Mouse (Mus musculus): ENCODE measurements around the gene Serinc4.

Gene Serinc4

DNA sequence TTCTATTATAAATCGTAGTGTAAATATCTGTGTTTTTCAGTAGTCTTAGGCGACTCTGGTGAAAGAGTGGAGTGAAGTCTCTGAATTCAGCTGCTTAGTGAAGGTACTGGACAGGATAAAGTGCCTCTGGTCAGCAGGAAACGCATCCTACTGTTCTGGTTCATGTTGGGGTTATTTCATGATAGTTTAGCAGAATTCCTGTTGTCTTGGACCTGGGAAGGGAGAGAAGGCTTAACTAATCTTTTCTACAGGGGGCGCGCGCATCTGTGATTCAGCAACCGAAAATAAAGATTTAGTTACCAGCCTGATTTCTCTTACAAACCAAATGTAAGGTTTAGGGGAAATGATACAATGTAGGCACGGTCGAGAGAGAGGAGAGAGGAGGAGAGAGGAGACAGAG lies 8.4 kb downstream of the Serinc4 start:
- DNase-seq (ENCODE audit: low read depth), result peak; percentile 29

GRCm38 (mm10) chr2:121447006-121447405 lies 9.6 kb downstream of the Serinc4 start:
- DNase-seq (ENCODE audit: low read depth), result no peak

DNA sequence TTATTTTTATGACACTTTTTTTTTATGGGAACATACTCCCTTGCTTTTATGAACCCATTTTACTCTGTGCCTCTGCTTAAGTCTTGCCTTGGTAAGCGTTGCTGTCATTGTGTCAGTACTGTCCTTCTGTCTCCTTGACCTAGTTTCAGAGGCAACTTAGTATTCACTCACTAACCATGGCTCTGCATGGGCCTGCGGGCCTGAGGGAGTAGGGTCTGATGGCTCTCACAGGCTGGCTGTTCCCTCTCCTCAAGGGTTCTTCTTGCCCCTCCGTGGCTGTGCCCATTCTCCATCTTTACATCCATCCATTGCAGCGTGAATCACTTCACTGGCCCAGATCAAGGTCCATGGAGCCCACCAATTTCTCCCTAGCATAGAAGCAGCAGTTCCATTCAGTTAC lies 10.1 kb downstream of the Serinc4 start:
- no peak for DNase-seq (ENCODE audit: low read depth)

DNA sequence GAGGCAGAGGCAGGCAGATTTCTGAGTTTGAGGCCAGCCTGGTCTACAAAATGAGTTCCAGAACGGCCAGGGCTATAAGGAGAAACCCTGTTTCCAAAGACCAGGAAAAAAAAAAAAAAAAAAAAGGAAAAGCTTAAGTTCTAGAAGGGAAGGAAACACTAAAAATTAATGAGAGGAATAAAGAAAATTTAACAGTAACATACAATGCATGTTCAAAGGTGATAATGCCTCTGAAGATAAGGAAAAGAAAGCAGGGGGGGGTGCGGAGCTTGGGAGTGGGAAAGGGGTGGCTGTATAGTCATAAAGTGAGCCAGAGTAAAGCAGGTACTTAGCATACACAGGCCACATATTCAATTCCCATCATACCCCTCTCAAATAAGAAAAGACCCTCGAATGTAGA lies 11.5 kb downstream of the Serinc4 start:
- no peak for DNase-seq (ENCODE audit: low read depth)

DNA sequence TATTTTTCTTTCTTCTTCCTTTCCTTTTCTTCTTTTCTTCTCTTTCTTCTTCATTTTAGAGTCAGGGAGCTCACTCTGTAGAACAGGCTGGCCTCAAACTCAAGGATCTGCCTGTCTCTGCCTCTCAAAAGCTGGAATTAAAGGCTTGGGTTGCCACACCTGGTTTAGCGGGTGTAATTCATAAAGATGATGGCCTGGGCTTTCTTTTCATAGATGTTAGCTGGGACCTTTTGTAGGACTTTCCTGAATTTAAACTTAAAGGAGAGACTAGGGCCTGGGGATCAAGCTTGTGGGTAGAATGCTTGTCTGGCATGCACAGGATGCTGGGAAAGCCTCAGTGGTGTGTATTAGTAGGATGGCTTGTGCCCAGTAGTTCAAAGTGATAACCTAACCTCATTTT lies 12.4 kb downstream of the Serinc4 start, which contains the start of gene Ell3:
TSS of gene Ell3 (minus strand) at position 101 of the 400 bp plus-strand sequence.
- no peak for DNase-seq (ENCODE audit: low read depth)

DNA sequence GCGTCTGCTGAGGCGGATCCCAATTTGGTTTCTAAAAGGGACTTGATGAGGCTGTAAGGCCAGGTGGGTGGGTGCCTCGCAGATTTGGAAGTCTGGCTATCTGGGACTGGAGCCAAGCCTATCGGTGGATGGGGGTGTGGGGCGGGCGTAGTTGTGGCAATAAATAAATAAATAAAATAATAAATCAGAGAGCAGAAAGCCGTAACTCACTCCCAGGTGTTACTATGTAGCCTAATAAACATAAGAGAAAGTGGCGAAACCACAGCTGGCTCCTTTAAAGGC lies 13.6 kb downstream of the Serinc4 start:
- no peak for DNase-seq (ENCODE audit: low read depth)

GRCm38 (mm10) chr2:121442259-121443067 lies 14.1 kb downstream of the Serinc4 start:
- peak; percentile 63 for DNase-seq (ENCODE audit: low read depth)

DNA sequence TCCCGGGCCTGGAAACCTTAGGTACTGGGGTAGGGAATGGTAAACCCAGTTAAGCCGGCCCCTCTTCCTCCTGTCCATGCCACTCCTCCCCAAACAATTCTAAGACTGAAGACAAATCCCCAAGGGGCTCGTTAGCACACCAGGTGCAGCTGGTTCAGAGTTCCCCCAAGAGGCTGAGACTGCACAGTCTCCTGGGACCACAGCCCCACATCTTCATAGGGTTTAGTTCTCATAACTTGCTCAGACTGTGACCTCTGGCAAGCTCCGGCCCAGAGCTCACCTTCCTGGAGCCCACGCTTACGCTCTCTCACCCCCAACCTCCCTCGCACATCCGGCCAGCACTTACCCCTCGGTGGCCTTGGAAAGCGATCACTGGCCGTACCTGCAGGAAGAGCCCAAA lies 14.8 kb downstream of the Serinc4 start:
- no peak for DNase-seq (ENCODE audit: low read depth)

DNA sequence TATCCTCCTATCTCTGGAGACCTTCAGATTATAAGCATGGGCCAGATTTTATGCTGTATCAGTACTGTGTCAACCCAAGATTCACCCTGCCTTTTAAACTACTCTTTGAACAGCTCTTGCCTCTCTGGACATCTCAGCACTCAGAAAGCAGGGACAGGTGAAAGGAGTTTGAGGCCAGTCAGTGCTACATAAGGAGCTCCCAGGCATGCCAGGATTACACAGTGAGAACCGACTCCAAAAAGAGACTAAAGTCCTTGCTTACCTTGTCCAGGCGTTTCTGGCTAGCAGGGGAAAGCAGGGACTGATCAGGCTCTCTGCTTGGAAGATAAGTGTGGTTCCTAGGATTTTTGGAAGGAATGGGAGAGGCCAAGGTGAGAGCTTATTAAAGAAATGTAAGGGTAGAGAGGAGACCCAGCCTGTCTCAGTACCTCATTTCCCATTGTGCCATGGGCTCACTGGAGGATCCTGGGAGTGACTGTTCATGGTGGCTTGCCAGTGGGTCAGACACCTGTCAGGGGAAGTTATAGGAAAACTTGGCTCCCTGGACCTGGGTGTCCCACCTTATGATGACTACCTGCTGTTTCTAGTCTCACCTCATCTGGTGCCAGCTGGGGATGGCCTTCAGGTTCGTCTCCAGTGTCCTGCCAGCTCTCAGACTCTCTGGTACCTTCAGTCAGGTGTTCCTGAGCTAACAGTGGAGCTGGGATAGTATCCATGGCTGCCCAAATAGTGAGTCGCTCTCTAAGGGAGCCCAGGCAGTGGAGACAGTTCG lies 15.6 kb downstream of the Serinc4 start:
- no peak for DNase-seq (ENCODE audit: low read depth)

- DNase-seq (ENCODE audit: low read depth), result no peak
Observed at GRCm38 (mm10) chr2:121439746-121440145, 16.8 kb downstream of the Serinc4 start.

- DNase-seq (ENCODE audit: low read depth), result no peak
Observed at GRCm38 (mm10) chr2:121434854-121435253, 21.7 kb downstream of the Serinc4 start.

GRCm38 (mm10) chr2:121425890-121426289 lies 30.7 kb downstream of the Serinc4 start:
- no peak for DNase-seq (ENCODE audit: low read depth)

DNA sequence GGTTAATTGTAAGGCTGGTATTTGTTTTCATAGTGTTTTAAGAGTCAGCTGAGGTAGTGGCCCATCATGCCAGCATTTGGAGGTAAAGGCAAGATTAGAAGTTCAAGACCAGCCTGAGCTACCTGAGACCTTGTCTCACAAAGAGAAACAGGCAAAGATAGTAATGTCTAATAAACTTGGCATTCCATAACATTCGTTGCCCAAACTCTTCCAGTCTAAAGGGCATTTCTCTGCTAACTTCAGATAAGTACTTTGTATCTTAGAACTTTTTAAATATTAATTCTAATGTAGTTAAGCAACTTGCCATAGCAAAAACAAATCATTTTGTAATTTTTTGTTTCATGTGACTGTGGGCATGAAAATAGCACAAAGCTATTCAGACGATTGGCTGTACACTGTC lies 33.4 kb downstream of the Serinc4 start:
- no peak for DNase-seq (ENCODE audit: low read depth)

DNA sequence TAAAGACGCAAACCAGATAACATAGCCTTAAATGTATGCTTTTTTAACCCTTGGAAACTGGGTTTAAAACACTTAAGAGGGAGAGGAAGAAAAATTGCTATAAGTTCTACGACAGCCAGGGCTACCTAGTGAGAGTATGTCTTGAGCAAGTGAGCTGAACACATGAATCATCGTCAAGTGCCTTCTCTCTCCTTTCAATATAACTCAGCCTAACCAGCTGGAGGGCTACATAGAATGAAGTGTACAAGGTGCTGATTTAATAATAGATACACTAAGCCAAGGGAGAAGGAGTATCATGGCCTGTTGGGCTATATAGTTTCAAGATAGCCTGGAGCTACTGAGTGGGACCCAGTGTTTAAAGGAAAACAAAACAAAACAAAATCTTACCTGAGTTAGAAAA lies 38.1 kb downstream of the Serinc4 start:
- DNase-seq (ENCODE audit: low read depth), result no peak

- no peak for DNase-seq (ENCODE audit: low read depth)
Observed at GRCm38 (mm10) chr2:121416356-121416755, 40.2 kb downstream of the Serinc4 start.

GRCm38 (mm10) chr2:121415591-121415990 lies 41.0 kb downstream of the Serinc4 start:
- no peak for DNase-seq (ENCODE audit: low read depth)

- no peak for DNase-seq (ENCODE audit: low read depth)
Observed at GRCm38 (mm10) chr2:121415103-121415502, 41.5 kb downstream of the Serinc4 start.

GRCm38 (mm10) chr2:121414139-121414685 lies 42.4 kb downstream of the Serinc4 start:
- peak; percentile 59 for DNase-seq (ENCODE audit: low read depth)

- DNase-seq (ENCODE audit: low read depth), result peak; percentile 85
Observed at GRCm38 (mm10) chr2:121413387-121414042, 43.1 kb downstream of the Serinc4 start, which contains the start of the genes Pdia3 and Catsper2. Pdia3 (plus strand) TSS chr2:121413775. Catsper2 (minus strand) TSS chr2:121413792.

- DNase-seq (ENCODE audit: low read depth), result peak; percentile 60
Observed at GRCm38 (mm10) chr2:121412843-121413386, 43.7 kb downstream of the Serinc4 start.

DNA sequence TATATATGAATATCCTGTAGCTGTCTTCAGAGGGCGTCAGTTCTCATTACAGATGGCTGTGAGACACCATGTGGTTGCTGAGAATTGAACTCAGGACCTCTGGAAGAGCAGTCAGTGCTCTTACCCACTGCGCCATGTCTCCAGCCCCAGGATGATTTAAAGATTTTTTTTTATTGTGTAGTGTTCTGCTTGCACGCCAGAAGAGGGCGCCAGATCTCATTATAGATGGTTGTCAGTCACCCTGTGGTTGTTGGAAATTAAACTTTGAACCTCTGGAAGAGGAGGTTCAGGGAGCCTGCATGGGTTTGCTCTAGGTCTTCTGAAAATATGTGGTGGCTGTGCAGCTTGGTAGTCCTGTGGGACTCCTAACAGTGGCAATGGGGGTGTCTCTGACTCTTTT lies 48.4 kb downstream of the Serinc4 start:
- DNase-seq (ENCODE audit: low read depth), result peak; percentile 74

DNA sequence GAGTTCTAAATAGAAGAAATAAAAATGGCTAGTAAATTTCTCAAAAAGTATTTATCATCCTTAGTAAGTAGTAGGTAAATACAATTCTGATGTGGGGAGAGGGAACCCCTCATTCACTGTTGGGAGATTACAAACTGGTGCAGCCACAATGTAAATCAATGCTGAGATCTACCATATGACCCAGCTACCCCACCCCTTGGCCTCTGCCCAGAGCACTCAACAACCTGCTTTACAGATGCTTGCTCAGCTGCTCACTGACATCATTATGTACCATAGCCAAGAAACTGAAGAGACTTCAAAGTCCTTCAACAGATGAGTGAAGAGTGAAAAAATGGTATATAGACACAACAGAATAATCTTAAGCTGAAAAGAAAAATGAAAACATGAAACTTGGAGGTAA lies 53.3 kb downstream of the Serinc4 start:
- no peak for DNase-seq (ENCODE audit: low read depth)

All from c-Kit-positive CD71-positive TER-119-negative erythroid progenitor cells, embryonic 14.5 days (primary cell).